Mouse (Mus musculus) midbrain, embryonic 11.5 days (tissue): ENCODE data around the gene Npas3. TPM values are rescaled to one million over a fixed set of nuclear protein-coding genes. Genes with fewer than 3 reads are reported as not detected.

Experiments used
- ATAC-seq: fragments of 200-750 bp; cut with Nextera tagmentation; 2 replicates; pipeline ENCODE4 v1.8.0; 2017; ENCODE audit warnings: moderate TSS enrichment, moderate library complexity; ENCODE audit not compliant: low FRiP score
- DNase-seq: peaks from one replicate; pipeline ENCODE4 v3.0.0; 2015; ENCODE audit warnings: low spot score; ENCODE audit errors: missing footprints
- H3K27ac ChIP-seq: fragments of 300-500 bp; sonication (generic); 2 replicates; pipeline ENCODE4 v1.5.1; 2014; ENCODE audit warnings: low read depth, low read length
- H3K27me3 ChIP-seq: fragments of 300-500 bp; sonication (generic); 2 replicates; pipeline ENCODE4 v1.6.1; 2014; ENCODE audit warnings: mild to moderate bottlenecking, low read length, moderate library complexity, mixed read lengths; ENCODE audit not compliant: control insufficient read depth, insufficient read depth
- H3K36me3 ChIP-seq: fragments of 300-500 bp; sonication (generic); 2 replicates; pipeline ENCODE4 v1.6.1; 2014; ENCODE audit warnings: mild to moderate bottlenecking, low read length, moderate library complexity, mixed read lengths; ENCODE audit not compliant: control insufficient read depth, insufficient read depth
- H3K4me1 ChIP-seq: fragments of 300-500 bp; sonication (generic); 2 replicates; pipeline ENCODE4 v1.6.1; 2014; ENCODE audit warnings: low read length; ENCODE audit not compliant: control insufficient read depth, insufficient read depth
- H3K4me2 ChIP-seq: fragments of 300-500 bp; sonication (generic); 2 replicates; pipeline ENCODE4 v1.6.1; 2014; ENCODE audit warnings: mild to moderate bottlenecking, moderate library complexity
- H3K4me3 ChIP-seq: fragments of 300-500 bp; sonication (generic); 2 replicates; pipeline ENCODE4 v1.5.1; 2014; ENCODE audit warnings: low read depth, low read length
- H3K9ac ChIP-seq: fragments of 300-500 bp; sonication (generic); 2 replicates; pipeline ENCODE4 v1.6.1; 2014; ENCODE audit warnings: low read length
- H3K9me3 ChIP-seq: fragments of 300-500 bp; sonication (generic); 2 replicates; pipeline ENCODE4 v1.6.1; 2016; ENCODE audit warnings: low read length; ENCODE audit not compliant: control insufficient read depth
- WGBS: fragments of 180-500 bp; shearing (Covaris S2); extraction: QIAGEN DNeasy Blood & Tissue Kit; methylation state at CpG from one replicate; pipeline ENCODE4 v1.1.7; 2014; 5-methylcytosine and 5-hydroxymethylcytosine counted together
- polyA plus RNA-seq: library from polyadenylated mRNA; unstranded; fragments of >200 nt; fragmentation: Nextera tagmentation; extraction: Ambion mirVana; gene quantifications from 2 replicates; pipeline ENCODE4 v1.2.1, GENCODE M21; 2014

The Npas3 gene
- polyA plus RNA-seq, 1 experiment from 2014 or later, result 17.7 TPM

DNA sequence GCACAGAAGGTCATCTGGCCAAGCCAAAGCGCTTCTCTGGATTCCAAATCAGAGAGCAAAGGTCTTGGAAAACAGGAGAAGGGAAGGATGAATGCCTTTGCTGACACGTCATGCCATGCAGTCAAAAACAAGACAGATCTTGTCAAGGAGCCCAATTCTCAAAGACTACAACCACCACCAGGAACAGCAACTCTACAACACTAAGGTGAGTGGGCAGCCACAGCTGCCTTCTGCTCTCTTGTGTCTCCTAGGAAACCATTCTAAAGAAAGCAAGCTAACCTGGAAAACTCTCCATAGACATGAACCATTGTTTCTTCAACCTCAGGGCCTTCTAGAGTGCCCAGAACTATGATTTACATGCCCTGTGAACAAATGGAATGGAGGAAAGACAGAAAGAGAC lies 825.5 kb downstream of the Npas3 start:
- ATAC-seq (no peak), DNase-seq (no peak)
- no peak overlapping the region for H3K27ac ChIP-seq
- H3K4me1 ChIP-seq, result no peaks in the 10 kb centered on the region
- H3K9ac ChIP-seq, result no peak overlapping the region
- no peaks in the 10 kb centered on the region for H3K36me3 ChIP-seq
- WGBS, result 91% methylated on average over 2 of the region's 2 CpGs
- no peaks in the 10 kb centered on the region for H3K9me3 ChIP-seq
- no peak overlapping the region for H3K4me2 ChIP-seq
- H3K4me3 ChIP-seq, result no peak overlapping the region
- peaks cover 1% of the 10 kb centered on the region for H3K27me3 ChIP-seq

GRCm38 (mm10) chr12:54080996-54081395 lies 832.5 kb downstream of the Npas3 start:
- Histone ChIP-seq H3K9me3 (no peaks in the 10 kb centered on the region), H3K36me3 (no peaks in the 10 kb centered on the region), H3K4me2 (no peak overlapping the region), H3K4me1 (no peaks in the 10 kb centered on the region), H3K9ac (no peak overlapping the region), H3K27me3 (no peaks in the 10 kb centered on the region), H3K27ac (no peak overlapping the region), H3K4me3 (no peak overlapping the region)
- no peak for ATAC-seq
- no peak for DNase-seq
- 90% methylated on average over 3 of the region's 3 CpGs for WGBS

DNA sequence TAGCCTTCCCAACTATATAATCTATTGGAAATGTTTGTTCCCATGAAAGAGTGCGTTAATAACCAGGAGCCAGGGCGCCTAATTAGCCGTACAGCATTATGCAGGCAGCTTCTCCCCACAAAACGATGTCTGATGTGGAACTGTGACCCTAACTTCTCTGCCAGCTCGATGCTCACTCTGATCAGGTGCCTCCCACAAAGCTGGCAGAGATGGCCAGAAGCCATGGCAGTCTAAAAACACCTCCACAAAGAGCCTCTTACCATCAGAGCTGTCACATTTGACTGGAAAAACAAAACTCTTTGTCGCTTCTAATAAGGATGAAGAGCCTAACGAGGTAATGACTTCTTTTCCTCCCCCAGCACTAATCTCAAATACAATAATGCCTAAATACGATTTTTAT lies 845.3 kb downstream of the Npas3 start:
- H3K9me3 ChIP-seq, result no peaks in the 10 kb centered on the region; the same call in 1 of the 2 replicates
- H3K4me3 ChIP-seq, result no peak overlapping the region
- H3K9ac ChIP-seq, result no peak overlapping the region
- H3K4me2 ChIP-seq, result no peak overlapping the region
- WGBS, result 68% methylated on average over 8 of the region's 8 CpGs
- no peaks in the 10 kb centered on the region for H3K27me3 ChIP-seq
- ATAC-seq, result no peak
- H3K4me1 ChIP-seq, result no peaks in the 10 kb centered on the region
- H3K27ac ChIP-seq, result no peak overlapping the region
- DNase-seq, result no peak
- H3K36me3 ChIP-seq, result no peaks in the 10 kb centered on the region

GRCm38 (mm10) chr12:54096492-54096891 lies 848.0 kb downstream of the Npas3 start:
- Histone ChIP-seq H3K36me3 (no peaks in the 10 kb centered on the region), H3K27ac (no peak overlapping the region), H3K9ac (no peak overlapping the region), H3K9me3 (no peaks in the 10 kb centered on the region), H3K4me3 (no peak overlapping the region), H3K27me3 (no peaks in the 10 kb centered on the region), H3K4me2 (no peak overlapping the region), H3K4me1 (no peaks in the 10 kb centered on the region)
- DNase-seq (no peak), ATAC-seq (no peak)
- WGBS, result 69% methylated on average over 2 of the region's 2 CpGs

GRCm38 (mm10) chr12:54098136-54098535 lies 849.7 kb downstream of the Npas3 start:
- H3K4me3 ChIP-seq, result no peak overlapping the region
- H3K27me3 ChIP-seq, result no peaks in the 10 kb centered on the region
- H3K4me1 ChIP-seq, result no peaks in the 10 kb centered on the region
- H3K27ac ChIP-seq, result no peak overlapping the region
- no peak overlapping the region for H3K4me2 ChIP-seq
- no peak for DNase-seq
- no peaks in the 10 kb centered on the region for H3K9me3 ChIP-seq
- no peaks in the 10 kb centered on the region for H3K36me3 ChIP-seq
- no peak overlapping the region for H3K9ac ChIP-seq
- 85% methylated on average over 6 of the region's 6 CpGs for WGBS
- no peak for ATAC-seq

DNA sequence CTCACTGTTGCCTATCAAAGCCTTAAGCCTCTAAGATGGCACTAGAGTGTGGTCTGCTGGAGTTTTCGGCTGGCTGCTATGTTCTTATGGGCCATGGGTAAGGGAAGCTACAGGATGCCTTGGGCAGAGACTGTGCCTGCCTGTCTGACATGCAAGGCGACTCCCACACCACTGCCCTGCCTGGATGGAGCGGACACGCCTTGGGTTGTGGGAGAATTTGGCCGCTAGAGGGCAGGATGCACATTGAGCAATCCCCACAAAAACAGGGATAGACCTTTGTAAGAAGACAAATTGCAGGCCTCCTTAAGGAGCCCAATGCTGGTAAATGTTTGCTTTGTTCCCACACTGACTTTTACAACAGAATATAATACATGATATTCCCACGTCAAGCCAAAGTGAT lies 850.3 kb downstream of the Npas3 start:
- Histone ChIP-seq H3K9me3 (no peaks in the 10 kb centered on the region), H3K9ac (no peak overlapping the region), H3K4me1 (no peaks in the 10 kb centered on the region), H3K4me2 (no peak overlapping the region), H3K4me3 (no peak overlapping the region), H3K27me3 (no peaks in the 10 kb centered on the region), H3K27ac (no peak overlapping the region), H3K36me3 (no peaks in the 10 kb centered on the region)
- 16% methylated on average over 6 of the region's 6 CpGs for WGBS
- DNase-seq, result peak; percentile 94
- ATAC-seq, result peak; percentile 44; the same call in 1 of the 2 replicates

- Histone ChIP-seq H3K4me1 (no peaks in the 10 kb centered on the region), H3K27ac (no peak overlapping the region), H3K4me3 (no peak overlapping the region), H3K9me3 (no peaks in the 10 kb centered on the region), H3K4me2 (no peak overlapping the region), H3K9ac (no peak overlapping the region), H3K27me3 (no peaks in the 10 kb centered on the region), H3K36me3 (no peaks in the 10 kb centered on the region)
- DNase-seq (no peak), ATAC-seq (no peak)
- 94% methylated on average over 3 of the region's 3 CpGs for WGBS
Measured at GRCm38 (mm10) chr12:54099458-54099857, 851.0 kb downstream of the Npas3 start.

DNA sequence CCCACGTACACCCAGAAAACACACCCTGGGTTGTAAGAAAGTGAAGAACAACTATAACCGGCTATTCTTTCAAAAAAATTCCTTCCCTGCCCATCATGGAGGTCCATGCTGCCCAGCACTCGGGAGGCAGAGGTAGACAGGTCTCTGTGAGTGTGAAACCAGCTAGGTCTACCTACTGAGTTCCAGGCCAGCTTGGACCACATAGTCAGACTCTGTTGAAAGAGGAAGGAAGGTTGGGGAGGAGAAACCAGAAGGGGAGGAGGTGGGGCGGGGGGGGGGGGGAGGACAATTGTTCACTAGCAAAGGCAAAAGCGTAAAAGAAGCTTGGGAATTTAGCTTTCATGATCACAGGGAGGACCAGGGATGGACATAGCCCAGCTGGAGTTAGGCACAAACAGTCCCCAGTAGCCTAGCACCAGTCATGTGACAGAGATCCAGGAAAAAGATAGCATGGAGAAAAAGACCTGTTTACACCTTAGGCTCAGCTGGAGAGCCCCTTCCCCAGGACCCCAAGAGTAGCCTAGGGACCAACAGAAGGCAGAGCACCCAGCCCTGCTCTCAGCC lies 852.9 kb downstream of the Npas3 start:
- no peak for ATAC-seq
- WGBS, result 74% methylated on average over 5 of the region's 5 CpGs
- no peak overlapping the region for H3K4me2 ChIP-seq

GRCm38 (mm10) chr12:54102500-54102899 lies 854.0 kb downstream of the Npas3 start:
- no peaks in the 10 kb centered on the region for H3K27me3 ChIP-seq
- no peak overlapping the region for H3K4me3 ChIP-seq
- DNase-seq (no peak), ATAC-seq (no peak)
- H3K4me2 ChIP-seq, result no peak overlapping the region
- H3K36me3 ChIP-seq, result no peaks in the 10 kb centered on the region
- H3K27ac ChIP-seq, result no peak overlapping the region
- H3K4me1 ChIP-seq, result no peaks in the 10 kb centered on the region
- 60% methylated on average over 6 of the region's 6 CpGs for WGBS
- H3K9ac ChIP-seq, result no peak overlapping the region
- no peaks in the 10 kb centered on the region for H3K9me3 ChIP-seq

More for the DNA sequence above, 852.9 kb downstream of the Npas3 start:
- Histone ChIP-seq H3K9me3 (no peaks in the 10 kb centered on the region), H3K9ac (no peak overlapping the region), H3K4me1 (no peaks in the 10 kb centered on the region), H3K27ac (no peak overlapping the region), H3K4me3 (no peak overlapping the region), H3K36me3 (no peaks in the 10 kb centered on the region), H3K27me3 (no peaks in the 10 kb centered on the region)
- DNase-seq, result no peak
